ENCODE assay signal across 8 mouse cellular contexts in the genomic region with DNA sequence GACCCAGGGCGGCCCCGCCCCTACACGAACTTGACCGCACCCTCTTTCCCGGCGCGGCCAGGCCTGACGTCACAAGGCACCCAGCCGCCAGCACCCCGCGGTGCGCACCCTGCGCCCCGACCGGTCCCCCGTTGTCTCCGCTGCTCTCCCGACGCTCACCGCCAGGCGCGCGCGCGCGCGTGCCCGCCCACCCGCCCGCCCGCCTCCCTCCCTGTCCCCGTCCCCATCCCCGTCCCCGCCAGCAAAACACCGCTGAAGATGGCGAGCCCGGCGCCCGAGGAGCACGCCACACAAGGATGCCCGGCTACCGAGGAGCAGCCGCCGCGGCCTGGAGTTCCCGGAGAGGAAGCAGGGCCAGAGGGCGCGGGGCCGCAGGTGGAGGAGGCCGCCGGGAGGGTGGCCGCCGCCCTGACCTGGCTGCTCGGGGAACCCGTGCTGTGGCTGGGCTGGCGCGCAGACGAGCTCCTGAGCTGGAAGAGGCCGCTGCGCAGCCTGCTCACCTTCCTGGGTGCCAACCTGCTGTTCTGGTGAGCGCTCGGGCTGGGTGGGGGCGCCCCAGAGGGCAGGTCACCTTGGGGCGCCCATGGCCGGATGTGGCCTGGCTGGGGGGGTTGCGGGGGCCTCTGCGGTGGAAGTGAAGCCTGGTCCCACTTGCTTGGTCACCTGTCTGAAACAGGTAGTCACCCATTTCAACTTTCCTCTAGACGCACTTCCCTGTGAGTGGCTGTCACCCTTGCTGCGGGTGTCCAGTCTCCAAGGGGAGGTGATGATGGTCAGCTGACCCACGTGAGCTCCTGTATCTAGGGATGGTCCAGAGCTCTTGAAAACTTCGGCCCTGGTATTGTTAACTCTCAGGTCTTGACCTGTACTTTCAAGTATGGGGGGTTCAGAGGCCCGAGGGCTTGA. TPM values are rescaled to one million over a fixed set of nuclear protein-coding genes. Genes with fewer than 3 reads are reported as not detected.
DNase-seq lines count a peak whose midpoint lies in the region; ATAC-seq lines count a peak whose summit lies in the region.

A gene (plus strand): TSS at position 95 of the 906 bp plus-strand sequence.

- H3K4me1 ChIP-seq in intestine, embryonic 16.5 days (ENCODE audit: control insufficient read depth, insufficient read depth, low read length), result 0 out of 2 replicates have a peak, but pooled peaks cover 2% of the 10 kb centered on the region
- peaks cover 15% of the 10 kb centered on the region for H3K4me1 ChIP-seq in limb, embryonic 10.5 days
- H3K4me1 ChIP-seq in midbrain, embryonic 11.5 days (ENCODE audit: control insufficient read depth, insufficient read depth, low read length), result peaks cover 7% of the 10 kb centered on the region

- ATAC-seq in intestine, embryonic 16.5 days, result peak; percentile 97
- ATAC-seq in midbrain, embryonic 11.5 days (ENCODE audit: low FRiP score), result peak; percentile 81

- H3K9ac ChIP-seq in intestine, embryonic 16.5 days (ENCODE audit: low read depth, low read length), result peak within 1 kb of the TSS; percentile 74
- peak within 1 kb of the TSS; percentile 75 for H3K9ac ChIP-seq in midbrain, embryonic 11.5 days (ENCODE audit: low read length)

- H3K4me2 ChIP-seq in intestine, embryonic 16.5 days (ENCODE audit: low read depth, low read length), result peak within 1 kb of the TSS; percentile 98
- H3K4me2 ChIP-seq in midbrain, embryonic 11.5 days, result peak within 1 kb of the TSS; percentile 95

- no peak within 1 kb of the TSS; the same call in 1 of the 2 replicates for H3K27ac ChIP-seq in intestine, embryonic 16.5 days (ENCODE audit: low read length)
- H3K27ac ChIP-seq in limb, embryonic 10.5 days, result peak within 1 kb of the TSS; percentile 82
- no peak within 1 kb of the TSS for H3K27ac ChIP-seq in midbrain, embryonic 11.5 days (ENCODE audit: low read depth, low read length)

- WGBS in intestine, embryonic 16.5 days, result under 1% methylated on average over 69 of the region's 72 CpGs
- under 1% methylated on average over 69 of the region's 72 CpGs for WGBS in limb, embryonic 10.5 days
- 1% methylated on average over 56 of the region's 72 CpGs for WGBS in midbrain, embryonic 11.5 days

- H3K4me3 ChIP-seq in intestine, embryonic 16.5 days (ENCODE audit: low read length), result peak within 1 kb of the TSS; percentile 78
- H3K4me3 ChIP-seq in limb, embryonic 10.5 days, result peak within 1 kb of the TSS; percentile 85
- peak within 1 kb of the TSS; percentile 72 for H3K4me3 ChIP-seq in midbrain, embryonic 11.5 days (ENCODE audit: low read depth, low read length)

- no peaks in the 10 kb centered on the region for H3K36me3 ChIP-seq in intestine, embryonic 16.5 days (ENCODE audit: control insufficient read depth, insufficient read depth, low read length)
- H3K36me3 ChIP-seq in limb, embryonic 10.5 days, result no peaks in the 10 kb centered on the region
- H3K36me3 ChIP-seq in midbrain, embryonic 11.5 days (ENCODE audit: control insufficient read depth, insufficient read depth, low read length), result no peaks in the 10 kb centered on the region

- peaks cover 11% of the 10 kb centered on the region; the same call in 1 of the 2 replicates for H3K27me3 ChIP-seq in intestine, embryonic 16.5 days (replicated peaks; ENCODE audit: control insufficient read depth, insufficient read depth, low read length)
- peaks cover 47% of the 10 kb centered on the region for H3K27me3 ChIP-seq in limb, embryonic 10.5 days (ENCODE audit: low read depth, poor library complexity, severe bottlenecking)
- peaks cover 14% of the 10 kb centered on the region for H3K27me3 ChIP-seq in midbrain, embryonic 11.5 days (ENCODE audit: control insufficient read depth, insufficient read depth, low read length)

- H3K9me3 ChIP-seq in intestine, embryonic 16.5 days (ENCODE audit: control insufficient read depth, low read length), result no peaks in the 10 kb centered on the region
- no peaks in the 10 kb centered on the region for H3K9me3 ChIP-seq in limb, embryonic 10.5 days (replicated peaks)
- no peaks in the 10 kb centered on the region for H3K9me3 ChIP-seq in midbrain, embryonic 11.5 days (ENCODE audit: control insufficient read depth, low read length)

- peak; percentile 92 for DNase-seq in adrenal gland, adult 2 months
- peak; percentile 65 for DNase-seq in embryo, embryonic 11 days
- no peak for DNase-seq in gonadal fat pad, adult 2 months (ENCODE audit: low read depth)
- DNase-seq in limb, embryonic 10.5 days (ENCODE audit: low spot score), result peak; percentile 72
- peak; percentile 92 for DNase-seq in midbrain, embryonic 11.5 days (ENCODE audit: low spot score, missing footprints)
- peak; percentile 64 to 71 for DNase-seq in right cerebral cortex, postnatal 36 days (ENCODE audit: low spot score in 2 of 2)
- DNase-seq in urinary bladder, postnatal 4 days (ENCODE audit: low spot score in 2 of 2), result peak; percentile 61 to 79

RNA-seq across cellular contexts. Expression of the gene that starts here (rescaled TPM):
- 10 to 100 TPM; 31.1 to 40.7 TPM for total RNA-seq in adrenal gland, adult 2 months (2021)
- 8.9 and 16.4 TPM in 2 replicates for polyA plus RNA-seq in adrenal gland, adult 2 months (2012; rRNA removed)
- polyA plus RNA-seq in gonadal fat pad, adult 2 months (2012; rRNA removed), result 10.2 and 13.1 TPM in 2 replicates
- polyA plus RNA-seq in intestine, embryonic 16.5 days (2015; fragmentation: Nextera tagmentation; extraction: Ambion mirVana), result 13.4 and 16.0 TPM in 2 replicates
- 1.2 and 1.9 TPM in 2 replicates for polyA plus RNA-seq in limb, embryonic 10.5 days (2016; fragmentation: Nextera tagmentation; extraction: Ambion mirVana)
- polyA plus RNA-seq in midbrain, embryonic 11.5 days (2014; fragmentation: Nextera tagmentation; extraction: Ambion mirVana), result 4.2 TPM in 2 replicates
